Mouse (Mus musculus): ENCODE measurements around the gene Emilin2. TPM values are rescaled to one million over a fixed set of nuclear protein-coding genes. Genes with fewer than 3 reads are reported as not detected.

The Emilin2 gene
- polyA plus RNA-seq, 1 experiment from 2014 or later, result 5.9 TPM

GRCm38 (mm10) chr17:71294570-71294969, 17.2 kb downstream of the Emilin2 start:
- no peak for ATAC-seq (ENCODE audit: insufficient read depth, low FRiP score, low read depth)
- no peak overlapping the region for H3K27ac ChIP-seq
- H3K4me1 ChIP-seq, result no peaks in the 10 kb centered on the region
- whole genome bisulfite sequencing, result 63% methylated on average over 3 of the region's 3 CpGs
- H3K9ac ChIP-seq, result no peak overlapping the region
- no peak overlapping the region for H3K4me3 ChIP-seq (replicated peaks)
- H3K9me3 ChIP-seq, result no peaks in the 10 kb centered on the region
- no peak overlapping the region for H3K4me2 ChIP-seq
- no peaks in the 10 kb centered on the region for H3K36me3 ChIP-seq
- H3K27me3 ChIP-seq (replicated peaks), result no peaks in the 10 kb centered on the region

- H3K4me2 ChIP-seq, result no peak overlapping the region
- no peak overlapping the region for H3K4me3 ChIP-seq (replicated peaks)
- no peak overlapping the region for H3K27ac ChIP-seq
- no peak overlapping the region for H3K9ac ChIP-seq
- ATAC-seq (ENCODE audit: insufficient read depth, low FRiP score, low read depth), result no peak
- no peaks in the 10 kb centered on the region for H3K36me3 ChIP-seq
- H3K4me1 ChIP-seq, result no peaks in the 10 kb centered on the region
- no peaks in the 10 kb centered on the region for H3K27me3 ChIP-seq (replicated peaks)
- no peaks in the 10 kb centered on the region for H3K9me3 ChIP-seq
- WGBS, result 65% methylated on average over 4 of the region's 4 CpGs
Observed at GRCm38 (mm10) chr17:71292897-71293296, 18.9 kb downstream of the Emilin2 start.

- Histone ChIP-seq H3K27me3 (replicated peaks) (no peaks in the 10 kb centered on the region), H3K36me3 (no peaks in the 10 kb centered on the region), H3K9me3 (no peaks in the 10 kb centered on the region), H3K4me2 (no peak overlapping the region), H3K4me3 (replicated peaks) (no peak overlapping the region), H3K9ac (no peak overlapping the region), H3K27ac (no peak overlapping the region), H3K4me1 (no peaks in the 10 kb centered on the region)
- no peak for ATAC-seq (ENCODE audit: insufficient read depth, low FRiP score, low read depth)
- WGBS, result 81% methylated on average over 6 of the region's 6 CpGs
Observed at GRCm38 (mm10) chr17:71291897-71292420, 19.8 kb downstream of the Emilin2 start.

- Histone ChIP-seq H3K4me3 (replicated peaks) (no peak overlapping the region), H3K9ac (no peak overlapping the region), H3K36me3 (no peaks in the 10 kb centered on the region), H3K4me2 (no peak overlapping the region), H3K4me1 (no peaks in the 10 kb centered on the region), H3K27ac (no peak overlapping the region), H3K27me3 (replicated peaks) (no peaks in the 10 kb centered on the region), H3K9me3 (no peaks in the 10 kb centered on the region)
- 78% methylated on average over 7 of the region's 7 CpGs for WGBS
- ATAC-seq (ENCODE audit: insufficient read depth, low FRiP score, low read depth), result peak; percentile 74
Observed at GRCm38 (mm10) chr17:71290486-71291410, 21.0 kb downstream of the Emilin2 start.

- H3K4me2 ChIP-seq, result no peak overlapping the region
- ATAC-seq (ENCODE audit: insufficient read depth, low FRiP score, low read depth), result peak; percentile 37; the same call in 1 of the 2 replicates
- H3K27me3 ChIP-seq (replicated peaks), result no peaks in the 10 kb centered on the region
- WGBS, result 64% methylated on average over 6 of the region's 6 CpGs
- H3K27ac ChIP-seq, result no peak overlapping the region
- H3K4me3 ChIP-seq (replicated peaks), result no peak overlapping the region
- H3K9ac ChIP-seq, result no peak overlapping the region
- H3K9me3 ChIP-seq, result no peaks in the 10 kb centered on the region
- H3K4me1 ChIP-seq, result 0 out of 2 replicates have a peak, but pooled peaks cover 4% of the 10 kb centered on the region
- H3K36me3 ChIP-seq, result no peaks in the 10 kb centered on the region
Observed at GRCm38 (mm10) chr17:71289572-71290176, 22.1 kb downstream of the Emilin2 start.

- ATAC-seq (ENCODE audit: insufficient read depth, low FRiP score, low read depth), result no peak
- no peak overlapping the region for H3K27ac ChIP-seq
Observed at GRCm38 (mm10) chr17:71288808-71289548, 22.8 kb downstream of the Emilin2 start.

GRCm38 (mm10) chr17:71288145-71288758, 23.5 kb downstream of the Emilin2 start:
- H3K4me1 ChIP-seq, result 0 out of 2 replicates have a peak, but pooled peaks cover 6% of the 10 kb centered on the region
- H3K27me3 ChIP-seq (replicated peaks), result no peaks in the 10 kb centered on the region
- H3K36me3 ChIP-seq, result no peaks in the 10 kb centered on the region
- ATAC-seq (ENCODE audit: insufficient read depth, low FRiP score, low read depth), result no peak
- H3K4me2 ChIP-seq, result no peak overlapping the region
- 82% methylated on average over 11 of the region's 11 CpGs for WGBS
- H3K9me3 ChIP-seq, result no peaks in the 10 kb centered on the region
- no peak overlapping the region for H3K9ac ChIP-seq
- no peak overlapping the region for H3K27ac ChIP-seq
- H3K4me3 ChIP-seq (replicated peaks), result no peak overlapping the region

More at GRCm38 (mm10) chr17:71288808-71289548, 22.8 kb downstream of the Emilin2 start:
- no peak overlapping the region for H3K4me2 ChIP-seq
- H3K4me1 ChIP-seq, result 0 out of 2 replicates have a peak, but pooled peaks cover 6% of the 10 kb centered on the region
- no peaks in the 10 kb centered on the region for H3K9me3 ChIP-seq
- H3K4me3 ChIP-seq (replicated peaks), result no peak overlapping the region
- WGBS, result 81% methylated on average over 10 of the region's 10 CpGs
- no peaks in the 10 kb centered on the region for H3K27me3 ChIP-seq (replicated peaks)
- no peak overlapping the region for H3K9ac ChIP-seq
- no peaks in the 10 kb centered on the region for H3K36me3 ChIP-seq

GRCm38 (mm10) chr17:71287586-71287985, 24.2 kb downstream of the Emilin2 start:
- Histone ChIP-seq H3K36me3 (no peaks in the 10 kb centered on the region), H3K9ac (no peak overlapping the region), H3K27me3 (replicated peaks) (no peaks in the 10 kb centered on the region), H3K4me1 (0 out of 2 replicates have a peak, but pooled peaks cover 6% of the 10 kb centered on the region), H3K9me3 (no peaks in the 10 kb centered on the region), H3K4me3 (replicated peaks) (no peak overlapping the region), H3K27ac (no peak overlapping the region), H3K4me2 (no peak overlapping the region)
- 91% methylated on average over 7 of the region's 7 CpGs for WGBS
- no peak for ATAC-seq (ENCODE audit: insufficient read depth, low FRiP score, low read depth)

GRCm38 (mm10) chr17:71285929-71286328, 25.8 kb downstream of the Emilin2 start:
- peak; percentile 54; the same call in 1 of the 2 replicates for ATAC-seq (ENCODE audit: insufficient read depth, low FRiP score, low read depth)
- H3K9ac ChIP-seq, result no peak overlapping the region
- no peak overlapping the region for H3K4me3 ChIP-seq (replicated peaks)
- H3K36me3 ChIP-seq, result no peaks in the 10 kb centered on the region
- 72% methylated on average over 6 of the region's 6 CpGs for WGBS
- no peak overlapping the region for H3K27ac ChIP-seq
- H3K27me3 ChIP-seq (replicated peaks), result no peaks in the 10 kb centered on the region
- 0 out of 2 replicates have a peak, but pooled peaks cover 6% of the 10 kb centered on the region for H3K4me1 ChIP-seq
- no peaks in the 10 kb centered on the region for H3K9me3 ChIP-seq
- no peak overlapping the region for H3K4me2 ChIP-seq

- Histone ChIP-seq H3K9me3 (no peaks in the 10 kb centered on the region), H3K27ac (no peak overlapping the region), H3K36me3 (no peaks in the 10 kb centered on the region), H3K4me1 (0 out of 2 replicates have a peak, but pooled peaks cover 6% of the 10 kb centered on the region), H3K27me3 (replicated peaks) (no peaks in the 10 kb centered on the region), H3K4me2 (no peak overlapping the region), H3K9ac (no peak overlapping the region), H3K4me3 (replicated peaks) (no peak overlapping the region)
- ATAC-seq (ENCODE audit: insufficient read depth, low FRiP score, low read depth), result no peak
- WGBS, result 24% methylated on average over 6 of the region's 6 CpGs
Observed at GRCm38 (mm10) chr17:71284890-71285289, 26.9 kb downstream of the Emilin2 start.

GRCm38 (mm10) chr17:71283237-71283636, 28.5 kb downstream of the Emilin2 start:
- no peaks in the 10 kb centered on the region for H3K27me3 ChIP-seq (replicated peaks)
- H3K4me1 ChIP-seq, result 0 out of 2 replicates have a peak, but pooled peaks cover 6% of the 10 kb centered on the region
- H3K4me3 ChIP-seq (replicated peaks), result no peak overlapping the region
- ATAC-seq (ENCODE audit: insufficient read depth, low FRiP score, low read depth), result peak; percentile 71; the same call in 1 of the 2 replicates
- no peaks in the 10 kb centered on the region for H3K36me3 ChIP-seq
- 64% methylated on average over 4 of the region's 4 CpGs for WGBS
- H3K9ac ChIP-seq, result no peak overlapping the region
- H3K4me2 ChIP-seq, result no peak overlapping the region
- no peaks in the 10 kb centered on the region for H3K9me3 ChIP-seq
- no peak overlapping the region for H3K27ac ChIP-seq
